In genomic region chr4:147530366-147530765, GRCm38 (mm10) we compare ENCODE assay signal across 22 mouse cellular contexts. TPM values are rescaled to one million over a fixed set of nuclear protein-coding genes. Genes with fewer than 3 reads are reported as not detected.
"Had no signal": no experiment of that assay in that cellular context is flagged by ENCODE, and none has a peak within 500 bp of the region (broad histone marks: within the 10 kb centered on the region; RNA-seq: fewer than 3 reads in every experiment).

No protein-coding gene starts in this region.

- H3K36me3 ChIP-seq: limb, embryonic 12.5 days; limb, embryonic 15.5 days; liver, embryonic 12.5 days; liver, embryonic 15.5 days; midbrain, embryonic 12.5 days; midbrain, embryonic 15.5 days; neural tube, embryonic 12.5 days; neural tube, embryonic 15.5 days had no signal

- H3K27me3 ChIP-seq: limb, embryonic 12.5 days; limb, embryonic 15.5 days; liver, embryonic 12.5 days; liver, embryonic 15.5 days; midbrain, embryonic 12.5 days; midbrain, embryonic 15.5 days; neural tube, embryonic 12.5 days; neural tube, embryonic 15.5 days had no signal

- H3K9ac ChIP-seq: limb, embryonic 12.5 days; limb, embryonic 15.5 days; liver, embryonic 12.5 days; liver, embryonic 15.5 days; midbrain, embryonic 12.5 days; midbrain, embryonic 15.5 days; neural tube, embryonic 12.5 days; neural tube, embryonic 15.5 days had no signal

- DNase-seq: kidney, adult 9 months; kidney, postnatal 14 days; kidney, postnatal 4 days; left cerebral cortex, postnatal 4 days; lung, adult 2 months; right cerebral cortex, adult 18-20 months; right cerebral cortex, postnatal 14 days; right cerebral cortex, postnatal 4 days; thymus, postnatal 25 days had no signal

- H3K4me3 ChIP-seq: limb, embryonic 12.5 days; limb, embryonic 15.5 days; liver, embryonic 12.5 days; liver, embryonic 15.5 days; midbrain, embryonic 12.5 days; midbrain, embryonic 15.5 days; neural tube, embryonic 12.5 days; neural tube, embryonic 15.5 days had no signal

- ATAC-seq: liver, embryonic 12.5 days; midbrain, embryonic 15.5 days had no signal

- H3K4me2 ChIP-seq: limb, embryonic 12.5 days; limb, embryonic 15.5 days; liver, embryonic 12.5 days; liver, embryonic 15.5 days; midbrain, embryonic 12.5 days; midbrain, embryonic 15.5 days; neural tube, embryonic 12.5 days; neural tube, embryonic 15.5 days had no signal

- H3K27ac ChIP-seq: limb, embryonic 12.5 days; limb, embryonic 15.5 days; liver, embryonic 12.5 days; liver, embryonic 15.5 days; macrophage; midbrain, embryonic 12.5 days; midbrain, embryonic 15.5 days; neural tube, embryonic 12.5 days; neural tube, embryonic 15.5 days had no signal

- H3K4me1 ChIP-seq: limb, embryonic 12.5 days; limb, embryonic 15.5 days; liver, embryonic 12.5 days; liver, embryonic 15.5 days; midbrain, embryonic 12.5 days; midbrain, embryonic 15.5 days; neural tube, embryonic 12.5 days; neural tube, embryonic 15.5 days had no signal

RNA-seq across cellular contexts. Expression of gene Gm16503, which starts 9.7 kb away (rescaled TPM):
- total RNA-seq: megakaryocyte, adult 5-6 weeks had no signal
- polyA plus RNA-seq: macrophage had no signal

RNA-seq across cellular contexts. Expression of gene Zfp985, which starts 22.7 kb away (rescaled TPM):
- total RNA-seq: layer of hippocampus, adult 18-20 months; layer of hippocampus, postnatal 14 days; left cerebral cortex, adult 8-10 months; left cerebral cortex, postnatal 4 days had no signal
- polyA plus RNA-seq: limb, embryonic 15.5 days; lung, adult 2 months; macrophage; midbrain, embryonic 15.5 days; neural tube, embryonic 12.5 days had no signal
